Mouse (Mus musculus): ENCODE results near the gene Cd33.

- no peak for TF ChIP-seq HCFC1 (IDR thresholded peaks at IDR 0.05; ENCODE audit: low read depth, low read length)
- no peak for TF ChIP-seq POLR2AphosphoS2 (IDR thresholded peaks at IDR 0.05; ENCODE audit: low read length)
- no peak for TF ChIP-seq MEF2A (IDR thresholded peaks at IDR 0.05; ENCODE audit: extremely low read depth, insufficient replicate concordance, low read depth, low read length, poor library complexity, severe bottlenecking)
- TF ChIP-seq CTCF (IDR thresholded peaks at IDR 0.05 in 2 of 3, conservative IDR thresholded peaks at IDR 0.05 in 1 of 3; ENCODE audit: control insufficient read depth in 1 of 3, insufficient read depth in 1 of 3, low read depth in 2 of 3, low read length in 3 of 3, poor library complexity in 1 of 3, severe bottlenecking in 1 of 3) = no peak
- no peak for TF ChIP-seq EP300 (IDR thresholded peaks at IDR 0.05; ENCODE audit: low read depth in 1 of 2, low read length in 2 of 2)
- no peak for TF ChIP-seq POLR2A (IDR thresholded peaks at IDR 0.05; ENCODE audit: control insufficient read depth in 1 of 2, insufficient read depth in 1 of 2, low read depth in 1 of 2, low read length in 2 of 2, poor library complexity in 1 of 2)
- TF ChIP-seq KAT2A (conservative IDR thresholded peaks at IDR 0.05; ENCODE audit: low read depth, low read length) = no peak
- TF ChIP-seq SIN3A (IDR thresholded peaks at IDR 0.05; ENCODE audit: low read length) = no peak
- no peak for TF ChIP-seq ZNF384 (IDR thresholded peaks at IDR 0.05; ENCODE audit: low read depth, low read length)
- TF ChIP-seq TBP (IDR thresholded peaks at IDR 0.05; ENCODE audit: low read depth, low read length) = no peak
- TF ChIP-seq SMC3 (IDR thresholded peaks at IDR 0.05; ENCODE audit: low read depth, low read length) = no peak
These were observed 63.0 kb downstream of the Cd33 start for GRCm38 (mm10) chr7:43481191-43481590.
